Mouse (Mus musculus) neural tube, embryonic 13.5 days (tissue): ENCODE measurements at regions not wholly inside any gene's neighbourhood (a gene's known extent, or its start where the extent isn't known, plus 50 kb on each side); places are given as distances from the start of the nearest gene placed in this dataset.

ENCODE experiments used
- ATAC-seq: fragments of 200-750 bp; cut with Nextera tagmentation; 2 replicates; pipeline ENCODE4 v1.8.0; 2017; ENCODE audit warnings: low read depth, mild to moderate bottlenecking, moderate TSS enrichment, moderate library complexity
- H3K27ac ChIP-seq: fragments of 300-500 bp; sonication (generic); replicated peaks from 2 replicates; pipeline ENCODE4 v1.5.1; 2015; ENCODE audit warnings: moderate library complexity, mild to moderate bottlenecking, inconsistent platforms
- H3K27me3 ChIP-seq: fragments of 300-500 bp; sonication (generic); 2 replicates; pipeline ENCODE4 v1.6.1; 2015; ENCODE audit warnings: mild to moderate bottlenecking, inconsistent platforms
- H3K36me3 ChIP-seq: fragments of 300-500 bp; sonication (generic); 2 replicates; pipeline ENCODE4 v1.6.1; 2015; ENCODE audit warnings: mild to moderate bottlenecking, inconsistent platforms
- H3K4me1 ChIP-seq: fragments of 300-500 bp; sonication (generic); replicated peaks from 2 replicates; pipeline ENCODE4 v1.6.1; 2015; ENCODE audit warnings: inconsistent platforms
- H3K4me2 ChIP-seq: fragments of 300-500 bp; sonication (generic); 2 replicates; pipeline ENCODE4 v1.6.1; 2015; ENCODE audit warnings: inconsistent platforms, mild to moderate bottlenecking, moderate library complexity
- H3K4me3 ChIP-seq: fragments of 300-500 bp; sonication (generic); 2 replicates; pipeline ENCODE4 v1.5.1; 2015; ENCODE audit warnings: mild to moderate bottlenecking, inconsistent platforms
- H3K9ac ChIP-seq: fragments of 300-500 bp; sonication (generic); 2 replicates; pipeline ENCODE4 v1.6.1; 2015; ENCODE audit warnings: moderate library complexity, mild to moderate bottlenecking, inconsistent platforms
- H3K9me3 ChIP-seq: fragments of 300-500 bp; sonication (generic); 2 replicates; pipeline ENCODE4 v1.6.1; 2016; ENCODE audit warnings: inconsistent platforms
- WGBS: fragments of 180-500 bp; shearing (Covaris S2); methylation state at CpG from one replicate; pipeline ENCODE4 v1.1.7; 2015; 5-methylcytosine and 5-hydroxymethylcytosine counted together

GRCm38 (mm10) chr19:56017524-56017923, 269.4 kb upstream of the Habp2 start:
- Histone ChIP-seq H3K36me3 (no peaks in the 10 kb centered on the region), H3K9me3 (no peaks in the 10 kb centered on the region), H3K4me3 (no peak overlapping the region), H3K4me2 (no peak overlapping the region), H3K9ac (no peak overlapping the region), H3K4me1 (peaks cover 9% of the 10 kb centered on the region; the same call in 1 of the 2 replicates), H3K27ac (no peak overlapping the region), H3K27me3 (no peaks in the 10 kb centered on the region)
- 69% methylated on average over 7 of the region's 7 CpGs for WGBS
- no peak for ATAC-seq

GRCm38 (mm10) chr19:56019143-56019542, 267.8 kb upstream of the Habp2 start:
- Histone ChIP-seq H3K27me3 (no peaks in the 10 kb centered on the region), H3K4me2 (no peak overlapping the region), H3K9ac (no peak overlapping the region), H3K36me3 (no peaks in the 10 kb centered on the region), H3K9me3 (no peaks in the 10 kb centered on the region), H3K4me1 (peaks cover 9% of the 10 kb centered on the region; the same call in 1 of the 2 replicates), H3K4me3 (no peak overlapping the region), H3K27ac (no peak overlapping the region)
- 57% methylated on average over 7 of the region's 7 CpGs for WGBS
- no peak for ATAC-seq

DNA sequence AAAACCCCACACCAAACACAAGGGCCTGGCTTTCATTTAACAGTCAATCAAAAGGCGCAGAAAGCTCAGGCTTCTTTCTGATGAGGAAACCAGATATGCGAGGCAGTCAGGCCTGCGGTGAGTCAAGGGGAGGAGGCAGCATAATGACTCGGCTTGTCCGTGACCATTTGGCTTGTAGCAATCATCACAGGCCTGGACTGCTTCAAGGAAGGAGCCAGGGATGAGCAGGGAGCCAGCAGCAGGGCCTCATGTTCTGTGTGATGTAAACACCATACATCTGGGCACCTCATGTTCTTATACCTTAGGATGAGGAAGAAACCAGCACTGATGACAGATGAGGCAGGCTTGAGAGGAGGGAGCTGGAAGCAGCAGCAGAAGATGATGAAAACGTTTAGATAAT, 264.6 kb upstream of the Habp2 start:
- no peak overlapping the region for H3K4me2 ChIP-seq
- no peak overlapping the region for H3K9ac ChIP-seq
- H3K27me3 ChIP-seq, result no peaks in the 10 kb centered on the region
- peaks cover 5% of the 10 kb centered on the region; the same call in 1 of the 2 replicates for H3K4me1 ChIP-seq
- WGBS, result 71% methylated on average over 6 of the region's 6 CpGs
- no peak overlapping the region for H3K4me3 ChIP-seq
- H3K36me3 ChIP-seq, result no peaks in the 10 kb centered on the region
- peaks cover 9% of the 10 kb centered on the region for H3K9me3 ChIP-seq
- no peak for ATAC-seq
- H3K27ac ChIP-seq, result no peak overlapping the region

- WGBS, result 86% methylated on average over 4 of the region's 4 CpGs
- H3K4me3 ChIP-seq, result no peak overlapping the region
Observed at GRCm38 (mm10) chr19:56024599-56024998, 262.3 kb upstream of the Habp2 start.

DNA sequence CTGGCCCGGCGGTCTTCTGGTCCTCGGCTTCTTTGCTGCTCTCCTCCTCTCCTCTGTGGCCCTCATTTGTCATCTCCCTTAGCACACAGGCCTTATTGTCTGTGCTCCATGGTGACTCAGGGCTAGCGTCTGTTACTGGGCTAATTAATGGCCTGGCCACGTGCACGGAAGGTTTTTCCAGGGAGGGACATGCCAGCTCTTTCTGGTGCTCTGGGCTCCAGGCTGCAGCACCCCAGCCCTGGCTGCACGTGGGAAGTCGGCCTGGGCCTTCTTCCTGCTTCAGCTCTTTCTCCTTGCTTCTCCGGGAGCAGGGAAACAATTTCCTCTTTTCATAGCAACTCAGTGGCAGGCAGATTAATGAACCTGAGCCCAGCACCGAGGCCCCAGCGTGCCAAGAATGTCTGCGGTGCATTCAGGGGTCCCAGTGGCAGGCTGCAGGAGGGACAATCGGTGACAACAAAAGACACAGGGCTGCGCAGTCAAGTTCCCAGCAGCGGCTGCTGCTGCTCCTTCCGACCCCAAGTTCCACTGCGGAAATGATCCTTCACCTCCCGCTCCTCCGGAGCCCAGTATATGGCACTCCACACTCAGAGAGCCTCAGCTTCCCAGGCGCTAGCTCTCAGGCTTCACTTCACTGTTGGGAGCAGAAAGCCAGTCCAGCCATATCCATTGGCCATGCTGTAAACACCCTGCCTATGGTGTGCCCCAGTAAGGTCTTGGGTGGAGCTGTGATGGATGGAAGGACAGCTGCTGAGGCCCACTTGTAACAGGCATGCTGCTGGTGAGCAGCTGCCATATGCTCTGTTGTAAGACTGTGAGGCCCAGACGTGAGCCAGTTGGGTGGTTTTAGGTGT, 257.3 kb upstream of the Habp2 start:
- Histone ChIP-seq H3K4me1 (peaks cover 22% of the 10 kb centered on the region), H3K9ac (peak overlapping the region; percentile 49; the same call in 1 of the 2 replicates), H3K9me3 (peaks cover 17% of the 10 kb centered on the region), H3K27me3 (no peaks in the 10 kb centered on the region; the same call in 1 of the 2 replicates), H3K36me3 (no peaks in the 10 kb centered on the region), H3K4me2 (peak overlapping the region; percentile 9; the same call in 1 of the 2 replicates), H3K27ac (peak overlapping the region; percentile 78), H3K4me3 (no peak overlapping the region)
- WGBS, result 4% methylated on average over 21 of the region's 21 CpGs
- peak; percentile 95 for ATAC-seq

More at GRCm38 (mm10) chr19:56024599-56024998, 262.3 kb upstream of the Habp2 start:
- Histone ChIP-seq H3K9me3 (peaks cover 17% of the 10 kb centered on the region), H3K9ac (no peak overlapping the region), H3K4me2 (no peak overlapping the region), H3K36me3 (no peaks in the 10 kb centered on the region), H3K4me1 (peaks cover 11% of the 10 kb centered on the region), H3K27me3 (no peaks in the 10 kb centered on the region), H3K27ac (no peak overlapping the region)
- no peak for ATAC-seq

- no peak overlapping the region for H3K4me2 ChIP-seq
- H3K9me3 ChIP-seq, result peaks cover 17% of the 10 kb centered on the region
- WGBS, result 59% methylated on average over 4 of the region's 4 CpGs
Observed at GRCm38 (mm10) chr19:56030401-56030925, 256.5 kb upstream of the Habp2 start.

DNA sequence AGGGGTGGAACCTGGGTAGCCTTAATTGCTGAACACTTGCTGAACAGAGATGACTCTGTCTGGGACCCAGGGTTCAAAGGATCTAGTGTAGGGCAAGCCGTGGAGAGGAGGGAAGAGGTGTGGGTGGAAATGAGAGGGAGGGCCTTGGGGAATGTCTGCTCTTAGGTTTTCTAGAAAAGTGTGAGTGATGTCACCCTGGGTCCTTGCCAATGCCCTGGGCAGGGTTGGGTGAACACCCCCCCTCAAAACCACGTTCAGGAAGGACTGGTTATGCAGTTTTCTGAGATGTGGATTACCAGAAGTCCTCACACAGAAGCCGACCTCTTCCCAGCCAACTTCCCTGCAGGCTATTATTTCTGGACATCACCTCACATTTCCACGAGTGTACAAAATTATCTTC, 252.4 kb upstream of the Habp2 start:
- Histone ChIP-seq H3K9ac (no peak overlapping the region), H3K27ac (no peak overlapping the region), H3K27me3 (peaks cover 2% of the 10 kb centered on the region; the same call in 1 of the 2 replicates), H3K4me1 (peaks cover 19% of the 10 kb centered on the region), H3K36me3 (no peaks in the 10 kb centered on the region), H3K4me2 (no peak overlapping the region), H3K9me3 (no peaks in the 10 kb centered on the region), H3K4me3 (no peak overlapping the region)
- no peak for ATAC-seq
- WGBS, result 76% methylated on average over 4 of the region's 4 CpGs

More at GRCm38 (mm10) chr19:56030401-56030925, 256.5 kb upstream of the Habp2 start:
- H3K9ac ChIP-seq, result no peak overlapping the region
- no peaks in the 10 kb centered on the region for H3K36me3 ChIP-seq
- H3K27me3 ChIP-seq, result no peaks in the 10 kb centered on the region; the same call in 1 of the 2 replicates
- H3K4me1 ChIP-seq, result peaks cover 22% of the 10 kb centered on the region
- H3K27ac ChIP-seq, result peak overlapping the region; percentile 78; the same call in 1 of the 2 replicates
- ATAC-seq, result no peak; the same call in 1 of the 2 replicates
- no peak overlapping the region for H3K4me3 ChIP-seq

DNA sequence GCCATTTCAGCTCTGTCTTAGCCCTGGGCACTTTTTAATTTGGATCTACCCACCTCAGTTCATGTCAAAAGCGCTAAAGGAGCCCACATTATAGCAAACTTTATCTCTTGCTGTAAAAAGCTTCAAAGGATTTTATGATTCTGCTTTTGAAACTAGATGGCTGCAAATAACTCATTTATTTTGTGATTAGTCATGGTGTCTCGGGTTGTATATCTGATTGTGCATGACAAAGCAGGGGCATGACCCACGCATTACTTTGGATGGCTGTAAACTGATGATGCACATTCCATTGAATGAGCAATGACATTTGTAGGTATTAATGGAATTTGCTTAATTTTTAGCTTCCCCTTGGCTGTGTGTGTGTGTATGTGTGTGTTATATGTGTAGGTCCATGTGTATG, 249.4 kb upstream of the Habp2 start:
- H3K4me2 ChIP-seq, result no peak overlapping the region
- peaks cover 14% of the 10 kb centered on the region for H3K4me1 ChIP-seq
- H3K27me3 ChIP-seq, result 0 out of 2 replicates have a peak, but pooled peaks cover 2% of the 10 kb centered on the region
- H3K4me3 ChIP-seq, result no peak overlapping the region
- no peak overlapping the region for H3K9ac ChIP-seq
- no peaks in the 10 kb centered on the region for H3K9me3 ChIP-seq
- 59% methylated on average over 3 of the region's 3 CpGs for WGBS
- H3K36me3 ChIP-seq, result no peaks in the 10 kb centered on the region
- ATAC-seq, result no peak
- no peak overlapping the region for H3K27ac ChIP-seq

- H3K9ac ChIP-seq, result no peak overlapping the region
- H3K36me3 ChIP-seq, result no peaks in the 10 kb centered on the region
- H3K4me1 ChIP-seq, result peaks cover 14% of the 10 kb centered on the region
- no peaks in the 10 kb centered on the region for H3K9me3 ChIP-seq
- no peak overlapping the region for H3K4me2 ChIP-seq
- ATAC-seq, result peak; percentile 53; the same call in 1 of the 2 replicates
- H3K4me3 ChIP-seq, result no peak overlapping the region
- 51% methylated on average over 17 of the region's 17 CpGs for WGBS
- H3K27me3 ChIP-seq, result 0 out of 2 replicates have a peak, but pooled peaks cover 2% of the 10 kb centered on the region
- H3K27ac ChIP-seq, result peak overlapping the region; percentile 62
Observed at GRCm38 (mm10) chr19:56039091-56040004, 247.6 kb upstream of the Habp2 start.

GRCm38 (mm10) chr19:56041930-56042329, 245.0 kb upstream of the Habp2 start:
- no peak overlapping the region for H3K4me3 ChIP-seq
- no peaks in the 10 kb centered on the region for H3K36me3 ChIP-seq
- H3K27ac ChIP-seq, result no peak overlapping the region
- H3K27me3 ChIP-seq, result no peaks in the 10 kb centered on the region
- ATAC-seq, result no peak
- H3K4me2 ChIP-seq, result no peak overlapping the region
- H3K9ac ChIP-seq, result no peak overlapping the region
- 94% methylated on average over 3 of the region's 3 CpGs for WGBS
- peaks cover 14% of the 10 kb centered on the region for H3K4me1 ChIP-seq
- H3K9me3 ChIP-seq, result no peaks in the 10 kb centered on the region

DNA sequence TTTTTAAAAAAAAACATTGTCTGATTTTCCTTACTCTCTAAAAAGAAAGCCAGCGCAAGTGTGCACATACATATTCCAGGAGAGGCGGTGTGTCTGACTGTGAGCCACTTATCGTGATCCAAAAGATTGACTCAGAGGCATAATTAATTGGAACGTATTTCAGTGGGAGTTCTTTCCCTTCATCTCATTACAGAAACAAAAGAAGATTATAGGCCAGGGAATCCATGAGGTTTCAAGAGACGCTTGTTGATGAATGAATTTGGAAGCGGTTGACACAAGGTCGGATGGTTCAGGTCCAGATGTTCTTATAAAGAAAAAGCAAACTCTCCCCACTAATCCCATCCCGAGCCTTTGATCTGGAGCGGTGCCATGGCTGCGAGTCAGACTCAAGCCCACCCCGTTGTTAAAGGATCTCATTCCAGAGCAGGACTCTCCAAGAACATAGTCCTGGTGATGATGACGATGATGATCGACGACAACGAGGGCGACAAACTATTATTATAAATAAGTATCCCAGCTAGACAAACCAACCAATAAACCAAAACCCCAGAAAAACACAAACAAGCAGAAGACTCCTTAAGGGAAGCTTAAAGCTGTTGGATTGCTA, 240.1 kb upstream of the Habp2 start:
- Histone ChIP-seq H3K27ac (no peak overlapping the region), H3K9ac (no peak overlapping the region), H3K4me2 (no peak overlapping the region), H3K36me3 (no peaks in the 10 kb centered on the region), H3K27me3 (no peaks in the 10 kb centered on the region), H3K4me1 (no peaks in the 10 kb centered on the region), H3K4me3 (no peak overlapping the region), H3K9me3 (no peaks in the 10 kb centered on the region)
- no peak for ATAC-seq
- 85% methylated on average over 16 of the region's 16 CpGs for WGBS
